Mouse (Mus musculus): ENCODE measurements around the gene Tbc1d30.

- no peak for TF ChIP-seq CTCF (IDR thresholded peaks at IDR 0.05; ENCODE audit: low read depth, low read length)
- no peak for TF ChIP-seq POLR2A (IDR thresholded peaks at IDR 0.05; ENCODE audit: borderline replicate concordance, low read depth, low read length)
Observed at GRCm38 (mm10) chr10:121303559-121303958, 47.5 kb downstream of the Tbc1d30 start.
